ENCODE assay signal across 10 mouse cellular contexts in the genomic region with DNA sequence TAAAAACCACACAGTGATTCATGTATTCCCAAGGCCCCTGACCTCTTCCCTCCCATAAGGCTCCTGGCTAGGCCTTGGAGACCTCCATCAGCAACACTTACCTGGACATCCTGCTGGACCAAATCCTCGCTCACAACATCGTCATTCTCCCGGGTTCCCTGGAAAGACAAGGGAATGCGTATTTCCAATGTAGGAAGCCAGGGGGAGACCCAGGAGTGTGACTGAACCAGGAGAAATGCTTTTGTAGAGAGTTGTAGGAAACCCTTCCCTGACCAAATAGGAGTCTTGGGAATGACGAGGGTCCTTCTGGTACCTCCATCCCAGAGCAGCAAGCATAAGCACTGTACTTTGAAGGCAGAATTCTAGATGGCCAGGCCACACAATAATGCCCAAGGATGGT.
"Had no signal": no experiment of that assay in that cellular context is flagged by ENCODE, and none has a peak within 500 bp of the region (broad histone marks: within the 10 kb centered on the region; RNA-seq: fewer than 3 reads in every experiment).

No protein-coding gene starts in this region.

- H3K4me3 ChIP-seq: kidney, embryonic 15.5 days; limb, embryonic 15.5 days; liver, embryonic 13.5 days; midbrain, embryonic 12.5 days; neural tube, embryonic 12.5 days had no signal

- DNase-seq: kidney, postnatal 25 days; liver, embryonic 13.5 days; lung, adult 18-20 months; lung, postnatal 14 days; thymus, adult 18-20 months; thymus, postnatal 14 days had no signal

- H3K4me2 ChIP-seq: kidney, embryonic 15.5 days; limb, embryonic 15.5 days; liver, embryonic 13.5 days; midbrain, embryonic 12.5 days; neural tube, embryonic 12.5 days had no signal

- H3K27ac ChIP-seq: kidney, embryonic 15.5 days; limb, embryonic 15.5 days; liver, embryonic 13.5 days; midbrain, embryonic 12.5 days; neural tube, embryonic 12.5 days had no signal

- H3K4me1 ChIP-seq: kidney, embryonic 15.5 days; limb, embryonic 15.5 days; liver, embryonic 13.5 days; midbrain, embryonic 12.5 days; neural tube, embryonic 12.5 days had no signal

- H3K9me3 ChIP-seq: limb, embryonic 15.5 days had no signal

- H3K9ac ChIP-seq: kidney, embryonic 15.5 days; limb, embryonic 15.5 days; liver, embryonic 13.5 days; midbrain, embryonic 12.5 days; neural tube, embryonic 12.5 days had no signal

- H3K27me3 ChIP-seq: kidney, embryonic 15.5 days; limb, embryonic 15.5 days; liver, embryonic 13.5 days; midbrain, embryonic 12.5 days; neural tube, embryonic 12.5 days had no signal
